Mouse (Mus musculus): ENCODE results near the gene 9930022D16Rik.

Gene 9930022D16Rik

DNA sequence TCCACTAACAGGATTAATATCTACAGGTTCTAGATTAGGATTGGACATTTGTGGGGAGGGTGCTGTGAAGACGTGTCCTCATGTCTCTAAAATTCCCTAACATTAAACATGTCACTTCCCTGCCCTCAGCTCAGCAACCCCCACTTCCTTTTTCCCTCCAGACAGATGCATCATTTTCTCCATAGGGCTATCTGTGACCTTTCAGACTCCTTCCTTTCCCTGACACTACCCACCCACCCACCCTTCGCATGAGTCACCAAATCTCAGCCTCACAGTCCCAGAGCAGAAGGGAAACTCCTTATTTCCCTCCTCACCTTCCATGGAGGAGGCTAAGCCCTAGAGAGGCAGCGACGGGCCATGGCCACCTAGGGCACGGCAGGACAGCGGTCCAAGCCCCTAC lies at the start of gene 9930022D16Rik:
9930022D16Rik (plus strand) TSS at position 301 of the 400 bp plus-strand sequence.
- no peak for TF ChIP-seq GATA4 (IDR thresholded peaks at IDR 0.05; ENCODE audit: insufficient replicate concordance, low read length)

DNA sequence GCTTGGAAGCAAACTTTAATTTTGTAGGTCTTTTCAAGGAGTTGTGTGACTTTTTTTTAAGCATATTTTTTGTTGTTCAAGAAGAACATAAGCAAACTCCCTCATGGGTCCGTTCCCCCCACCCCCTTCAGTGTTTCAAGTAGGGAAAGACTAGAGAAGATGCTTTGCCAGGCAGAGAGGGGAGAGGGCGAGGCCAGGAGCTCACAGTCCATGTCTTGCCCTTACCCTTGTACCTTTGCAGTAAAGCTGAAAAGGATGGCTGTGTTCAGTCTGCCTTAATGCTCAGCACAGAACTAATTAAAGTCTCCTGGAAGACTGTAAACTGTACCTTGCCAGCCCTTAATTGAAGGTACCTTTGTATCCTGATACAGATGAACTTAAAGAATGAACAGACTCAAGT lies 49.4 kb upstream of the 9930022D16Rik start:
- TF ChIP-seq GATA4 (IDR thresholded peaks at IDR 0.05; ENCODE audit: insufficient replicate concordance, low read length), result no peak

DNA sequence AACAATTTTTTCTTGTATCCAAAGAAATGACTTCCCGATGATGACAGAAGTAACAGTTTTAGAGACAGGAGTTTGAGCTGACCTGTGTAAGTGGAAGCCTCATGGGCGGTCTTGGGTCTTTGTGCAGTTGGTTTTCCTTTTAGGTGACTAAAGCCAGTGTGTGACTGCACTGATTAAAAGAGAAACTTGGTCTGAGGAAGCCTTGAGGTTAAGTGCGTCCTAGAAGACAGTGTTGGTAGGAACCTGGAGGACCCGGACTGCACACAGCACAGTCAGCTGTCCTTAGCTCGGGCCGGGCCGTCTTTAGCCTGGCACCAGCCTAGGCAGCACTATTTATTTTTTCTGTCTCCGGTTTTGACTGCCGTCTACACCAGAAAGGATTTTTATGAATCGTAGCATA lies 48.8 kb upstream of the 9930022D16Rik start:
- TF ChIP-seq GATA4 (IDR thresholded peaks at IDR 0.05; ENCODE audit: insufficient replicate concordance, low read length), result no peak

DNA sequence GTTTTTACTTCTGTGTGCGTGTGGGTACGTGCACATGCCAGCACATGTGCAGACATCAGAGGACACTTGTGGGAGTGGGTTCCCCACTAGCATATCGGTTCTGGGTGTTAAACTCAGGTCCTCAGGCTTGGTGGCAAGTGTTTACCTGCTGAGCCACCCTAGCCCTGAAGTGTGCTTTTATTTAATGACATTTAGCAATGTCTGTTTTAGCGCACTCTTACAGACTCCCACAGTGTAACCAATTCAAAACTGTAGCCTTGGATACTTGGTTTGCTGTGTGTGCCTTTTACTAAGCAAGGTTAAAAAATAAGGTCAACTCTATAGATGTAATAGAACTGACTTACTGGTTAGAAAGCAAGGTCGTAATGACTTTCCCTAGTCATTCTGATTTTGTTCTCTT lies 47.9 kb upstream of the 9930022D16Rik start:
- no peak for TF ChIP-seq GATA4 (IDR thresholded peaks at IDR 0.05; ENCODE audit: insufficient replicate concordance, low read length)

DNA sequence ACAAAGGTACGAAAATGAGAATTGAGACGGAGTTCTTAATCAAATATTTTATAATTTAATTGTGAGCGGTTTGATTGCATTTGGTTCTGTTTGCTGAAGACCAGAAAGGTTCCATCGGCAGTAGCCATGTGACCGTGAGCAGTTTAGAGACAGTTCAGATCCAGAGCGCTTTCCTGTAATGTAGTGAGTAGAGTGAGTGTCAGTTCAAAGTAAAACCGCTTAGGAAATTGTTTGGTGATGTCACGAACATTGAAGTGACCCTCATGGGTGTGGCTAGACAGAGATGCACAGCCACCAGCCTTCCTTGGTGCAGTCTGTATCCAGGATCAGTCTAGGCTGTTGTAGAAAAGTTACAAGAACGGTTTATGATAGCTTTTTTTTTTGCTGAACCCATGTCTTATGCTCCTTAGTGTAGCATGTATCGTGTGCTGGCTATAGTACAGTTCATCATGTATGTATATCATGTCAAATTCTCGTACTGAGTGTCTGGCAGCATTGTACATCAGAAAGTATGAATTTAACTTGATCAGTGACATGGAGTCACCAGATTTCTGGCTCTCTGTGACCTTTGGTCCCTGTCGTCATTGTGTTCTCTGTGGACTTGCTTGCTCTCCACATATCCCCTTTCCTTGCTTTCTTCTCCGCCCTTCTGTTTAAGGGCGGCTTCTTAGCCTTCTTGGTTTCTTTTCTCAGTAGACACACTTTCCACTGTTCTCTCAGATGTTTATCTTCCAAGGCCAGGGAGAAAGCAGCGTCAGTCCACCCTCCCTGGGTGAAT lies 46.7 kb upstream of the 9930022D16Rik start:
- TF ChIP-seq GATA4 (IDR thresholded peaks at IDR 0.05; ENCODE audit: insufficient replicate concordance, low read length), result no peak

DNA sequence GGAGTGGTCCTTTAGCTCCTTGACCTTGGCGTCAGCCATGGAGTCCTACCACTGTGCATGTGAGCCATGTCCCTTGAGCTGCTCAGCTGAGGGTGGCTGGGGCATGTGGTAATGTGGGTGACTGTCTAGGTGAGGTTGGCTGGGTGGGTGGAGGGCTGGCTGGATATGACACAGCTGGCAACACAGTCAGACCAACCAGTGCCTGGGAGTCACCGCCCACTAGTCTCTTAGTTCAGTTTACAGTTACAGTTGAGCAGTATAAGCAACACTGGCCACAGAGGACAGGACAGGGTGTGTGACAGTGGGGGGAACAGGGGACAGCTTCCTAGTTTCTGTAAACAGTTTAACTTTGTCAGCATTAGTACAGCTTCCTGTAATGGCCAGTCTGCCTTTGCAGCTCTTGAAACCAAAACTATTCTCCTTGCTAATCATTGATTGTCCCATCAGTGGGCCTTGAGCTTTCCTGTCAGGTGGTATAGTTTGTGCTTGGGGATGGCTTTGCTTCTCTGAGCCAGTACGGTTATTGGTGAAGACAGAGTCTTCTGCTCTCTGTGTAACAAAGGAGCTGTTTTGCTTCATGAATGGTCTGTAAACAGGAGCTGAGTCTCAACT lies 44.6 kb upstream of the 9930022D16Rik start:
- TF ChIP-seq GATA4 (IDR thresholded peaks at IDR 0.05; ENCODE audit: insufficient replicate concordance, low read length), result no peak

DNA sequence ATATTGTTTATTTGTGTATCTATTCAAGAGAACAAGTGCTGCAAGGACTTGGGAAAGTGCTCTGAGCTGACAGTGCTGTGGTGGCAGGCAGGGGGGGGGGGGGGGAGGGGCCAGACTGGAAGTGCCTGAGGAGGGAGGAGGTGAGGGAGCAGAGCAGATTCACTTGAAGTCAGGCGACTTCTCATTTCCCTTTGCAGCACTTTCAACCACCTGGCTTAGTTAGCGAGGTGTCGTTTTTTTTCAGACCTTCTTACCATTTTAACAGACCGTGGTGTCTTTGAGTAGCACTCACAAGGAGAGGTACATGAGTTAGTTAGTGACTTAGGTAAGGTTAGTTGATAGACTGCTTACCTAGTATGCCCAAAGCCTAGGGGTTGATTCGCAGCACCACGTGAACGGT lies 38.3 kb upstream of the 9930022D16Rik start:
- TF ChIP-seq GATA4 (IDR thresholded peaks at IDR 0.05; ENCODE audit: insufficient replicate concordance, low read length), result no peak

DNA sequence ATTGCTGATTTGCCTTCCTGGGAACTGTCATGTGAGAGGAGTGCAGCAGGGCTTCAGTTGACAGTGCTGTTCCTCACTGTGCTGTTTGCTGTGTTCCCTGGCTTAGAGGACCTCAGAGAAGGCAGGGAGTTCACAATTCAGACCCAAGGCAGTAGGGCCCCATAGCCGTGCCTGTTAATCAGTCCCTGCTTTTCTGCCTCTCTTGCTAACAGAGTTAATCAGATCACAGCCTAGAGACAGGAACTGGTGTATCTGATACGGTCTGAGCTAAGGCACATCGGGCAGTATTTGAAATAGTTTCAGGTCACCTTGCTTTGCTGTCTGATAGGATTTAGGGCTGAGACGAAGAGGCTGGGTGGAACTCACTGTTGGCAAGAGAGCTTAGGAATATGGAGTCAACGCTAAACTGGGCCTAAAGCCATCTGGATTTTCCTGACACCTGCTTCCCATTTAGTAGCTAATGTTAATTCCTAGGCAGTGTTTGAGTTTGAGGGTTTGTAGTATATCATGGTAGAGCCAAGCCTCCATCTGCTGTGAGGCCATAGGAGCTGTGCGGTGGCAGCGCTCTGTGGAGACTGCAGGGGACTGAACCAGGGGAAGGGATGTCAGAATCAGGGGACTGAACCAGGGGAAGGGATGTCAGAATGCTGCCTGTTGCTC lies 37.1 kb upstream of the 9930022D16Rik start:
- TF ChIP-seq GATA4 (IDR thresholded peaks at IDR 0.05; ENCODE audit: insufficient replicate concordance, low read length), result no peak

DNA sequence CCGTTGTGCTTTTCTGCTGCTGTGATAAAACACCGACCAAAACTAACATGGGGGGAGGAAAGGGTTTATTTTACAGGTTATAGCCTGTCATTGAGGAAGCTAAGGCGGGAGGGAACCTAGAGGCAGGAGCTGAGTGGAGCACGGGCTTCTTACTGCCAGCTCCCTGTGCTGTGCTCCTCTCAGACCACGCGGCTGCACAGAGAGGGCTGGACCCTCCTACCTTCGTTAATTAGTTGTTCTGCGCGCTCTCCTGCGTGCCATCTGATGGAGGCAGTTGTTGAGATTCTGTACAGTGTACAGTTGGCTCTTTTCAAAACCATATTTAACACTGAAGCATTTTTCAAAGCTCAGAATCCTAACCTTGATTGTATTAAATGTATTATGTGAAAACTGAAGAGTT lies 36.2 kb upstream of the 9930022D16Rik start:
- no peak for TF ChIP-seq GATA4 (IDR thresholded peaks at IDR 0.05; ENCODE audit: insufficient replicate concordance, low read length)

DNA sequence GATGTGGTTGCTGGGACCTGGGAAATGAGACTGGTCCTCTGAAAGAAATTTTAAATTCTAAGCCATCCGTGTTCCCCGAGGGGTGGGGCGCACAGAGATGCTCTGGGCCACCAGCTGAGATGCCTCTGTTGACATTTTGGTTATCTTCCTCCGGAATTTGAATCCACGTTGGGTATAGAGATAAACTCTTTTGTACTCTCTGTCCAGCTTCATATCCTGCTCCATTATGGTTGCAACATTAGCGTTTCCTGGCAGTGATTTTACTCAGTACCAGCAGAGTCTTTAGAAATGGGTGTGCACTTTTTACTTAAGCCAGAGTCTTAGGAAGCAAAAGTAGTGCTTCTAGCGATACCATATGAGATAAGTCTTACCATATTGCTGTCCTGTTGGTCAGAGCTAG lies 35.7 kb upstream of the 9930022D16Rik start:
- TF ChIP-seq GATA4 (IDR thresholded peaks at IDR 0.05; ENCODE audit: insufficient replicate concordance, low read length), result peak; percentile 82

DNA sequence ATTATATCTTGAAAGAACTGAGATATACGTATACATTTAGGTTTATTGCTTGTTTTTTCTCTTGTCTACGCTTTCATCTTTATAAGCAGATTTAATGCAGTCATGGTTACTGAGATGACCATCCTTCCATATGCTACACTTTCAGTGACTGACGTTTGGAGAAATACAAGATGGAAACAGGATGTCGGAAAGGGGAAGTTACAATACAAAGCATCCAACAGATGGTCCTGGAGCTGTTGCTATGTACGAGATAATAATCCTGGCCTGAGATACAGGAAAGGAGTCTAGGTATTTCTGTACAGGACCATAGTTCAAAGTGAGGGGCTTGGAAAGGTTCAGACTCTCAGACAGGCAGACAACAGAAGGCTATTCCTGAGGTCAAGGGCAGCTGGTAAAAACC lies 33.1 kb upstream of the 9930022D16Rik start:
- TF ChIP-seq GATA4 (IDR thresholded peaks at IDR 0.05; ENCODE audit: insufficient replicate concordance, low read length), result no peak

DNA sequence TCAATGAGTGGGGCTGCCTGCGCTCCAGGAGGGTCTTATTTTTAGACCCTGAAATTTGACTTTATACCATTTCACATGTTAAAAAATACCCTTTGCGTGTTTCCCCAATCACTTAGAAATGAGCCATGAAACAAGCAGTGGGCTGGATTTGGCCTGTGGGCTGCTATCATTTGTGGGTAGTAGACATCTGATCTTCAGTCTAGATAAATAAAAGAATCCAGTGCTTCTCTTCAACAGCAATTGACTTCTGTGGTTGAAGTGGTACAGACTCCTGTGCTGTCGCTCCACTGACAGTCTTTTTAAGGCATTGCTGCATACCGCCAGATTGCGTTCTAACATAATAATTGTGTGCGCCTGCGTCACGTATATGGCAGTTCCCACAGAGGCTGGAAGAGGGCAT lies 28.4 kb upstream of the 9930022D16Rik start:
- no peak for TF ChIP-seq GATA4 (IDR thresholded peaks at IDR 0.05; ENCODE audit: insufficient replicate concordance, low read length)

DNA sequence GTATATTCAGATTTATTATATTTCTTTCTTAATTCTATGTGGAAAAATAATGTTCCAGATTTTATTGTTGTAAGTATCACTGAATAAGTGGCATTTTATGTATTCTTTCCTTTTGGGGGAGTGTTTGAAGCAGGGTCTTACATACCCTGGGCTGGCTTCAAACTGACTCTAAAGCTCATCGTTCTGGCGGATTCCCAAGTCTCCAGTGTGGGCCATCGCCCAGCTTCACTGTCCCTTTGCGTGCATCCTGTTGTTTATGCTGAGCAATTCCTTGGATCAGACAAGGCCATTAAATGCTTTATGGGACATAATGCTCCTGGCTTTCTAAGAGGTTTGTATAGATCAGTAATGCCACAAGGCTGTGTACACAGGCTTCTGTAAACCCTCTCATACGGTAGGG lies 24.7 kb upstream of the 9930022D16Rik start:
- no peak for TF ChIP-seq GATA4 (IDR thresholded peaks at IDR 0.05; ENCODE audit: insufficient replicate concordance, low read length)

DNA sequence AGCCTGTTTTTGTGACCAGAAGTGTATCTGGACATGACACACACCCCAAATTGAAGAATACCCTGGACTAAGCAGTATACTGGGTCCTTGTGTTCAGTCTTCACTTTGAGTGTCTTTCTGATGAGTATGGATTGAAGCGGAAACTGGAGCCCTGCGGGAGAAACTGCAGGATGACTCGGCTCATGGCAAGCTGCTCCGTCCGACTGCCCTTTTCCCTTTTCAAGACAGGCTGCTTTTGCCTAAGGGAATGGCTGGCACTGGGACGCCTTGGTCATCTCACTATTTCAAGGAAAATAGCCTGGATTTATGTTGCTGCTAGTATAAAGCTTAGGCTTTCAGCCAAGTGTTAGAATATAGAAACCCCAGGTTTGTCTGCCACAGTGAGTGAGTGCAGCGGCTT lies 22.5 kb upstream of the 9930022D16Rik start:
- no peak for TF ChIP-seq GATA4 (IDR thresholded peaks at IDR 0.05; ENCODE audit: insufficient replicate concordance, low read length)

DNA sequence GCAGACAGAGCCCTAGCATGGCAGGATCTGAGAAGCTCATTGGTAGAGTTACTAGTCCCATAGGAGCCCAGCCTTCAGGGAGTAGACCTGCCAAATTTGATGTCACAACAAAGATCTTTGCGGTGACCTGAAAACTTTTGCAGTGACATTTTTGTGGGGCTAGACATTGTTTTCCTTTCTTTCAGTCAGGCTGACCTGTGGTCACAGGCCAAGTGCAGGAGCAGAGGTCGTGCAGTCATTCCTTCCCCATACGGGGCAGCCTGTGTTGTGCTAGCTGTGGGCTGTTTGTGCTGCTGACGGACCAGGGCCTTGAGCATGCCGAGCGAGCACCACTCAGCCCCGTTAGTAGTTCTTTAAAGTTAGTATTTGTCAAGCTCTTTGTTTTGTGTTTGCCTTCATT lies 22.0 kb upstream of the 9930022D16Rik start:
- no peak for TF ChIP-seq GATA4 (IDR thresholded peaks at IDR 0.05; ENCODE audit: insufficient replicate concordance, low read length)

DNA sequence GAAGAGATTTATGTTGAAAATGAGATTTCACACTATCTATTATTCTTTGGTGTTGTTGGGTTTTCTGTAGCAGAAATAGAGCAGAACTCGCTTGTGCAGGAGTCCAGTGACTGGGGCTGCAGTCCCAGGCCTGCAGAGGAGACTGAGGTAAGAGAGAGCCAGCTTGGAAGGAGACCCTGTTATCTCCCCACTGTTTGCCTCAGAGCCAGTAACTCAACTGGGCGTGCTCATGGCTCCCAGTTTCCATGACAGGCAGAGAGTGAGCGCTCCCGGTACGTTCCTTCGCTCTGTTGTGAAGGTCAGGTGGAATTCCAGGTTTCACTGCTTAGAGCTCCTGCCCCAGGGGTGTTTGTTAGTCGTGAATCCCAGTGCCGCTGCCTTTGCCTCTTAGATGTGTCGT lies 21.1 kb upstream of the 9930022D16Rik start:
- no peak for TF ChIP-seq GATA4 (IDR thresholded peaks at IDR 0.05; ENCODE audit: insufficient replicate concordance, low read length)
